Mouse (Mus musculus): Measurements from ENCODE around the gene Tmem95. TPM values are rescaled to one million over a fixed set of nuclear protein-coding genes. Genes with fewer than 3 reads are reported as not detected.

The Tmem95 gene
- polyA plus RNA-seq, 1 experiment from 2014 or later: not detected

- H3K4me2 ChIP-seq (replicated peaks): no peak overlapping the region
- 70% methylated on average over 7 of the region's 7 CpGs for WGBS
- peak overlapping the region; percentile 30; the same call in 1 of the 2 replicates for H3K27ac ChIP-seq
- H3K9ac ChIP-seq (replicated peaks): no peak overlapping the region
- H3K4me1 ChIP-seq (replicated peaks): peaks cover 17% of the 10 kb centered on the region
- H3K27me3 ChIP-seq: peaks cover 17% of the 10 kb centered on the region
- peaks cover 30% of the 10 kb centered on the region for H3K36me3 ChIP-seq
- H3K4me3 ChIP-seq (replicated peaks): no peak overlapping the region
- ATAC-seq: no peak
- no peaks in the 10 kb centered on the region for H3K9me3 ChIP-seq
Measured at GRCm38 (mm10) chr11:69853994-69854393, 23.8 kb downstream of the Tmem95 start.

- Histone ChIP-seq H3K9ac (replicated peaks) (no peak overlapping the region), H3K4me3 (replicated peaks) (no peak overlapping the region), H3K36me3 (peaks cover 43% of the 10 kb centered on the region), H3K27me3 (no peaks in the 10 kb centered on the region), H3K27ac (no peak overlapping the region), H3K9me3 (no peaks in the 10 kb centered on the region), H3K4me1 (replicated peaks) (peaks cover 38% of the 10 kb centered on the region), H3K4me2 (replicated peaks) (no peak overlapping the region)
- 81% methylated on average over 8 of the region's 8 CpGs for WGBS
- no peak for ATAC-seq
Measured at GRCm38 (mm10) chr11:69850754-69851153, 27.1 kb downstream of the Tmem95 start.

- WGBS: 93% methylated on average over 15 of the region's 15 CpGs
- Histone ChIP-seq H3K36me3 (peaks cover 43% of the 10 kb centered on the region), H3K27ac (no peak overlapping the region), H3K27me3 (no peaks in the 10 kb centered on the region), H3K9ac (replicated peaks) (no peak overlapping the region), H3K4me3 (replicated peaks) (no peak overlapping the region), H3K4me2 (replicated peaks) (no peak overlapping the region), H3K4me1 (replicated peaks) (peaks cover 40% of the 10 kb centered on the region), H3K9me3 (no peaks in the 10 kb centered on the region)
- ATAC-seq: no peak
Measured at GRCm38 (mm10) chr11:69849884-69850283, 27.9 kb downstream of the Tmem95 start.

GRCm38 (mm10) chr11:69849128-69849527, 28.7 kb downstream of the Tmem95 start:
- no peak for ATAC-seq
- Histone ChIP-seq H3K9me3 (no peaks in the 10 kb centered on the region), H3K4me1 (replicated peaks) (peaks cover 40% of the 10 kb centered on the region), H3K4me2 (replicated peaks) (no peak overlapping the region), H3K36me3 (peaks cover 43% of the 10 kb centered on the region), H3K9ac (replicated peaks) (no peak overlapping the region), H3K4me3 (replicated peaks) (no peak overlapping the region), H3K27ac (no peak overlapping the region), H3K27me3 (no peaks in the 10 kb centered on the region)
- WGBS: 93% methylated on average over 9 of the region's 9 CpGs

DNA sequence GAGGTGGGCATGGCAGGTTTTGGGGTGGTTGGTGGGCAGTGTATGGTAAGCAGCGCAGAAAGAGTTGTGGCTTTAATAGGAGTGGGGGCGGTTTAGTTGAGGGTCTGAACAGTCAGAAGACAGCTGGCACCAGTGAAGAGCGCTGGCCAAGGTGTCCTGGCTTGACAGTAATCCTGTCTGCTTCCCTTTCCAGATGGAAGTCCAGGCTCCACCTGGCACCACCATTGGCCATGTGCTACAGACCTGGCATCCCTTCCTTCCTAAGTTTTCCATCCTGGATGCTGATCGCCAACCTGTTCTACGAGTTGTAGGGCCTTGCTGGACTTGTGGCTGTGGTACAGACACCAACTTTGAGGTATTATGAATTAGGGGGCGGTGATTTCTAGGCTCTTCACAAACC, 29.8 kb downstream of the Tmem95 start:
- Histone ChIP-seq H3K9me3 (no peaks in the 10 kb centered on the region), H3K4me2 (replicated peaks) (peak overlapping the region; percentile 70), H3K4me3 (replicated peaks) (peak overlapping the region; percentile 78), H3K36me3 (peaks cover 43% of the 10 kb centered on the region), H3K27me3 (no peaks in the 10 kb centered on the region), H3K9ac (replicated peaks) (peak overlapping the region; percentile 89; the same call in 1 of the 2 replicates), H3K27ac (no peak overlapping the region), H3K4me1 (replicated peaks) (peaks cover 40% of the 10 kb centered on the region)
- WGBS: 99% methylated on average over 6 of the region's 6 CpGs
- no peak for ATAC-seq

DNA sequence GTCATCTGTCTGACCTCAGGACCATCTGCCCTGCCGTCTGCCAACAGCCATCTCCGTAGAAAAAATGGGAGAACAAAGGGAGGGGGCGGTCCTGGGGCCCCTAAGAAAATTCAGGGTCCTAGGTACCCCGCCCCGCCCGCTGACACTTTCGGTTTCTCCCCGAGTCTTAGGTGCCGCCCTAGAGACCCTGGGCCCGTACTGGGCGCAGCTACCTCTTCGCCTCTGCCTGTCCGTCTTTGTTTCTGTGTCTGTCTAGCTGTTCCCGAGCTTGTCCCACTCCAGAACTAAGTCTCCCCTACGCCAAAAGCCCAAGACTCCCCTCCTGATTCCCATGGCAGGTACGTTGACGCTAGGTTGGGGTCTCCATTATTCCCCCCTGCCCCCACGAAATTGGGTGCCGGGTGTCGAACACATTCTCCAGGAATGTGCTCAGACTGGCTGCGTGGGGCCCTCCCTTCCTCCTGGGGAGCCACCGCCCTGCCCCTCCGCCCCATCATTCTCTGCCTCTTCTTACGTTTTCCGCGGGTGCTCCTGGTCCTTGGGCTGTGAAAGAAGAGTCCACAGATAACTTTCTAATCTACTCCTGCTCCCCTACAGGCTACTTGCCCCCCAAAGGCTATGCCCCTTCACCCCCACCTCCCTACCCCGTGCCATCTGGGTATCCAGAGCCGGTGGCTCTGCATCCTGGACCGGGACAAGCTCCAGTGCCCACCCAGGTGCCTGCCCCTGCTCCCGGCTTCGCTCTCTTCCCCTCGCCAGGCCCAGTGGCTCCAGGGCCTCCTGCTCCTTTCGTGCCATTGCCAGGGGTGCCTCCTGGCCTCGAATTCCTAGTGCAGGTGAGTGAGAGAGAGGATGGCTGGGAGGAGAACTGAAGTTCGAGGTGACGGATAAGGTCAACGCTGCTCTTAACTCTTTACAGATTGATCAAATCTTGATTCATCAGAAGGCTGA, 30.8 kb downstream of the Tmem95 start:
- 11% methylated on average over 37 of the region's 37 CpGs for WGBS
- H3K4me1 ChIP-seq (replicated peaks): peaks cover 40% of the 10 kb centered on the region

DNA sequence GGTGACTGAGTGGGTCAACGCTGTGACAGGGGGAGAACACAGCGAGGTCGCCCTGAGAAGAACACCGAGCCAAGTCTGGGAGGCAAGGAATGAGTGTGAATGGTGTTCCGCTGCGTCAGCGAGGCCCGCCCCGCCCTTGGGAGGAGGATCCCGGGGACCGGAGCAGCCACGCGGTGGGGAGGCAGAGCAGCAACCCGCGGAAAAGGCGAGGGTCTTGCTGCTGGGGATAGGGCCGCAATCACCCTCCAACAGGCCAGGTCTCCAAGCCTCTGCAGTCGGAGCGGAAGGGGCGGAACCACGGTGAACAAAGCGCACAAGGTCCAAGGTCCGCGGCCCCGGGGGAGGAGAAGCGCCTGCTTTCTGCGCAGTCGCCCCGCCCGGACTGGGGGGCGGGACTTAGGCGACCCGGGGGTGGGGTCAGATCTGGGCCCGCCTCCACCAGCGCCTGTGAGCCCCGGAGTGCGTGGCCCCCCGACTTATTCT, 31.6 kb downstream of the Tmem95 start, which contains the start of gene Plscr3:
Gene Plscr3, plus strand, starts transcription at position 179 of the 483 bp plus-strand sequence.
- H3K9me3 ChIP-seq: no peaks in the 10 kb centered on the region
- H3K4me3 ChIP-seq (replicated peaks): peak within 1 kb of the TSS; percentile 78
- no peaks in the 10 kb centered on the region for H3K27me3 ChIP-seq
- peak within 1 kb of the TSS; percentile 89 for H3K9ac ChIP-seq (replicated peaks)
- H3K36me3 ChIP-seq: peaks cover 36% of the 10 kb centered on the region
- peak within 1 kb of the TSS; percentile 70 for H3K4me2 ChIP-seq (replicated peaks)
- WGBS: under 1% methylated on average over 38 of the region's 38 CpGs
- ATAC-seq: peak; percentile 90
- peaks cover 40% of the 10 kb centered on the region for H3K4me1 ChIP-seq (replicated peaks)
- H3K27ac ChIP-seq: peak within 1 kb of the TSS; percentile 95

More for the DNA sequence above, 30.8 kb downstream of the Tmem95 start:
- Histone ChIP-seq H3K36me3 (peaks cover 43% of the 10 kb centered on the region), H3K27me3 (no peaks in the 10 kb centered on the region), H3K27ac (peak overlapping the region; percentile 95), H3K4me2 (replicated peaks) (peak overlapping the region; percentile 70), H3K9me3 (no peaks in the 10 kb centered on the region), H3K4me3 (replicated peaks) (peak overlapping the region; percentile 78), H3K9ac (replicated peaks) (peak overlapping the region; percentile 89)
- ATAC-seq: peak; percentile 66

DNA sequence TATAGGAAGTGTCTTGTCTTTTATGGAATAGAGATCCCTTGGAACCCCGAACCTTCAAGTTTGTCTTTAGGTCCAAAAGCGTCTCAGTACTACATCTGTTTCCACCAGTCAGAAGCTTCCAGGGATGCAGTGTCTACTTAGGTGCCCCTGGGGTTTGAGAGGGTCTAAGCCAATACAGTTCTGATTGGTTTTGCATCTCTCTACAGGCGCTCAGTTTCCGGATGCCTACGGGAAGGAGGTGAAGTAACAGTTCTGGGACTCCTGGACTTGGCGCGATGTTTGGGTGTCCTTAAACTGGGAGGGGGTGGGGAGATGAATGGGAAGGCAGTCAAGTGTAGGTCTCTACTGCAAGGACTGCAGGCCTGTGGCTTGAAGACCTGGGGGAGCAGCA, 39.1 kb downstream of the Tmem95 start:
- H3K36me3 ChIP-seq: peaks cover under 1% of the 10 kb centered on the region
- peak overlapping the region; percentile 99 for H3K4me2 ChIP-seq (replicated peaks)
- peak overlapping the region; percentile 97 for H3K4me3 ChIP-seq (replicated peaks)
- H3K27ac ChIP-seq: peak overlapping the region; percentile 98
- 0% methylated on average over 7 of the region's 7 CpGs for WGBS
- peaks cover 34% of the 10 kb centered on the region for H3K4me1 ChIP-seq (replicated peaks)
- H3K27me3 ChIP-seq: no peaks in the 10 kb centered on the region
- 0 out of 2 replicates have a peak, but pooled peaks have one; percentile 0 for ATAC-seq
- no peaks in the 10 kb centered on the region for H3K9me3 ChIP-seq
- H3K9ac ChIP-seq (replicated peaks): peak overlapping the region; percentile 76

GRCm38 (mm10) chr11:69837952-69838713, 39.7 kb downstream of the Tmem95 start, which contains the start of gene Tmem256:
TSS of gene Tmem256 (plus strand) at chr11:69838514.
- no peaks in the 10 kb centered on the region for H3K9me3 ChIP-seq
- H3K4me2 ChIP-seq (replicated peaks): peak within 1 kb of the TSS; percentile 99
- H3K4me3 ChIP-seq (replicated peaks): peak within 1 kb of the TSS; percentile 97
- H3K27me3 ChIP-seq: no peaks in the 10 kb centered on the region
- H3K4me1 ChIP-seq (replicated peaks): peaks cover 40% of the 10 kb centered on the region
- ATAC-seq: peak; percentile 85
- H3K36me3 ChIP-seq: peaks cover 7% of the 10 kb centered on the region
- peak within 1 kb of the TSS; percentile 98 for H3K27ac ChIP-seq
- peak within 1 kb of the TSS; percentile 99 for H3K9ac ChIP-seq (replicated peaks)
- under 1% methylated on average over 34 of the region's 34 CpGs for WGBS

DNA sequence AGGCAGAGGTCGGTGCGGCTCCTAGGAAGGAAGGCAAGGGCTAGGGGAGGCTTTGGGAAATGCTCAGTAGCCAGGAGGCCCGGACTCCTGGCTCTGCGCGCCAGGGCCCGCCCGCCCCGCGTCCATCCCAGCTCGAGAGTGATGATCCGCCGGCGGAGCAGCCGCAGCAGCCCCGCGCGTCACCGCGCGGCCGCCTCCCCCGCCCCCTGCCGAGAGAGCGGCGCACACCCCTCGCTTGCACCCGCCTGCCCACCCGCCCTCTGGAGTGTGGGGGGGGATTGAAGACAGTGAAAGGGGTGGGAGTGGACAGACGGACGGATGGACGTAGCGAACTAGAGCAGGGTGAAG, 40.2 kb downstream of the Tmem95 start, which contains the start of gene Nlgn2:
Gene Nlgn2, minus strand, starts transcription at position 181 of the 348 bp plus-strand sequence.
- Histone ChIP-seq H3K9me3 (no peaks in the 10 kb centered on the region), H3K4me1 (replicated peaks) (peaks cover 45% of the 10 kb centered on the region), H3K4me3 (replicated peaks) (peak within 1 kb of the TSS; percentile 97), H3K9ac (replicated peaks) (peak within 1 kb of the TSS; percentile 99), H3K36me3 (peaks cover 12% of the 10 kb centered on the region), H3K27me3 (no peaks in the 10 kb centered on the region), H3K4me2 (replicated peaks) (peak within 1 kb of the TSS; percentile 99), H3K27ac (peak within 1 kb of the TSS; percentile 98)
- peak; percentile 70 for ATAC-seq
- WGBS: under 1% methylated on average over 32 of the region's 32 CpGs

DNA sequence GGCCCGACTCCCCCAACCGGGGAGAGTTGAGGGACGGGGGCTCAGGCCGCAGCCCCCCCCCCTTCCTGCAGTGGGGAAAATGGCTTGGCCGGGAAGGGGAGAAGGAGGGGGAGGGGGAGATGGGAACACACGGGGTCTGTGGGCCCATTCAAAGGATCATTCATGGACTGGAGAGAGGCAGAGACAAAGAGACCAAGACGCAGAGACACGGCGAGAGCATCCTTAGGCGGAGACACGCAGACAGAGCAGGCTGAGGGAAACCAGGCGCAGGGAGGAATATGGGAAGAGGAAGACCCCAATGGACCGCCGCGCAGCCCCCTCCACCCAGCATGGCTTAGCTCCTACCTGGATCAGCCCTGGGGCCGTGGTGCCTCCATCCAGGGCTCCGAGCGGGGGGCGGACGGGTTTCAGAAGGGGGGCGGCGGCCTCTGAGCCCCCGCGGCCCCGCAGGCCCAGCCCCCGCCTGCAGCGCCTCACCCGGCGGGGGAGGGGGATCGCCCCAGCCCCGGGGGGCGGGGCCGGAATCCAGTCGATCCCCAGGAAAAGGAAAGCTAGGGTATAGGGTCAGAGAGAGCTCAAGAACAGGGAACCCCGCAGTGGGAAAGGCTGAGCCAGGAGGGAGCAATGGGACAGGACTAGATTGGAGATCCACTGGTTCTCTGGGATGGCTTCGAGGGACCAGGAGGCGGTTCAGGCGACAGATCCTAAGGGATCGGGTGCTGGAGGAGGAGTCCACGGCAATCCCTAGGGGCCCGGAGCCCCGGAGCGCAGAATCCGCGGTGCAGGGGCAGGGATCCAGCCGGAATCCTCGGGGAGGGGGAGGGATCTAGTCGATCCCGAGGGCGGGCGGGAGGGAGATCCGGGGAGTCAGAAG, 40.9 kb downstream of the Tmem95 start:
- Histone ChIP-seq H3K9ac (replicated peaks) (peak overlapping the region; percentile 99), H3K4me3 (replicated peaks) (peak overlapping the region; percentile 97), H3K9me3 (no peaks in the 10 kb centered on the region), H3K27ac (peak overlapping the region; percentile 98), H3K27me3 (no peaks in the 10 kb centered on the region), H3K4me1 (replicated peaks) (peaks cover 51% of the 10 kb centered on the region), H3K4me2 (replicated peaks) (peak overlapping the region; percentile 99), H3K36me3 (peaks cover 19% of the 10 kb centered on the region)
- under 1% methylated on average over 48 of the region's 52 CpGs for WGBS
- ATAC-seq: peak; percentile 18

Data from midbrain, embryonic 13.5 days (tissue).